ENCODE assay signal across 8 mouse cellular contexts in genomic region chr6:124840241-124841167, GRCm38 (mm10). TPM values are rescaled to one million over a fixed set of nuclear protein-coding genes. Genes with fewer than 3 reads are reported as not detected.
DNase-seq lines count a peak whose midpoint lies in the region; ATAC-seq lines count a peak whose summit lies in the region.

Gnb3 (minus strand) TSS chr6:124840275.

- H3K4me1 ChIP-seq in kidney, embryonic 14.5 days (ENCODE audit: control insufficient read depth, insufficient read depth, low read length) = peaks cover 23% of the 10 kb centered on the region
- H3K4me1 ChIP-seq in forebrain, embryonic 12.5 days = peaks cover 19% of the 10 kb centered on the region
- H3K4me1 ChIP-seq in intestine, embryonic 14.5 days (replicated peaks; ENCODE audit: control insufficient read depth, insufficient read depth, low read length) = peaks cover 7% of the 10 kb centered on the region

- no peak within 1 kb of the TSS for H3K27ac ChIP-seq in kidney, embryonic 14.5 days (ENCODE audit: low read depth, low read length)
- H3K27ac ChIP-seq in forebrain, embryonic 12.5 days = peak within 1 kb of the TSS; percentile 56; the same call in 1 of the 2 replicates
- no peak within 1 kb of the TSS for H3K27ac ChIP-seq in intestine, embryonic 14.5 days (ENCODE audit: low read depth)

- WGBS in kidney, embryonic 14.5 days = 35% methylated on average over 15 of the region's 15 CpGs
- WGBS in forebrain, embryonic 12.5 days = 30% methylated on average over 15 of the region's 15 CpGs
- 33% methylated on average over 15 of the region's 15 CpGs for WGBS in intestine, embryonic 14.5 days

- 0 out of 2 replicates have a peak within 1 kb of the TSS, but pooled peaks have one; percentile 9 for H3K9ac ChIP-seq in kidney, embryonic 14.5 days (ENCODE audit: low read depth, low read length)
- peak within 1 kb of the TSS; percentile 42; the same call in 1 of the 2 replicates for H3K9ac ChIP-seq in forebrain, embryonic 12.5 days
- peak within 1 kb of the TSS; percentile 16; the same call in 1 of the 2 replicates for H3K9ac ChIP-seq in intestine, embryonic 14.5 days (ENCODE audit: low read length)

- peak; percentile 2; the same call in 1 of the 2 replicates for ATAC-seq in kidney, embryonic 14.5 days (ENCODE audit: low FRiP score, low TSS enrichment)
- ATAC-seq in forebrain, embryonic 12.5 days (ENCODE audit: low FRiP score) = peak; percentile 13; the same call in 1 of the 2 replicates
- ATAC-seq in intestine, embryonic 14.5 days (replicated peaks; ENCODE audit: low FRiP score, low TSS enrichment, low read depth) = 0 out of 2 replicates have a peak, but pooled peaks have one; percentile 16

- H3K4me3 ChIP-seq in kidney, embryonic 14.5 days (ENCODE audit: low read length) = no peak within 1 kb of the TSS
- no peak within 1 kb of the TSS for H3K4me3 ChIP-seq in forebrain, embryonic 12.5 days (replicated peaks)
- no peak within 1 kb of the TSS for H3K4me3 ChIP-seq in intestine, embryonic 14.5 days (ENCODE audit: low read depth, low read length)

- no peak for DNase-seq in kidney, postnatal 36 days
- no peak for DNase-seq in intestine, embryonic 14.5 days (ENCODE audit: low spot score)
- peak; percentile 60 for DNase-seq in retina, embryonic 14.5 days (ENCODE audit: low spot score)
- no peak for DNase-seq in right cerebral cortex, postnatal 4 days
- no peak for DNase-seq in spleen, adult 18-20 months
- no peak for DNase-seq in gastrocnemius, postnatal 36 days

- no peaks in the 10 kb centered on the region for H3K9me3 ChIP-seq in kidney, embryonic 14.5 days (ENCODE audit: control insufficient read depth, low read length)
- no peaks in the 10 kb centered on the region; the same call in 1 of the 2 replicates for H3K9me3 ChIP-seq in forebrain, embryonic 12.5 days
- no peaks in the 10 kb centered on the region for H3K9me3 ChIP-seq in intestine, embryonic 14.5 days (ENCODE audit: control insufficient read depth, low read length)

- H3K27me3 ChIP-seq in kidney, embryonic 14.5 days (ENCODE audit: control insufficient read depth, insufficient read depth, low read length) = no peaks in the 10 kb centered on the region
- H3K27me3 ChIP-seq in forebrain, embryonic 12.5 days = no peaks in the 10 kb centered on the region
- no peaks in the 10 kb centered on the region for H3K27me3 ChIP-seq in intestine, embryonic 14.5 days (replicated peaks; ENCODE audit: control insufficient read depth, insufficient read depth, low read length)

- H3K4me2 ChIP-seq in kidney, embryonic 14.5 days (replicated peaks; ENCODE audit: low read depth, low read length) = 0 out of 2 replicates have a peak within 1 kb of the TSS, but pooled peaks have one; percentile 1
- H3K4me2 ChIP-seq in forebrain, embryonic 12.5 days = peak within 1 kb of the TSS; percentile 8; the same call in 1 of the 2 replicates
- H3K4me2 ChIP-seq in intestine, embryonic 14.5 days (ENCODE audit: low read length) = 0 out of 2 replicates have a peak within 1 kb of the TSS, but pooled peaks have one; percentile 7

- peaks cover 12% of the 10 kb centered on the region; the same call in 1 of the 2 replicates for H3K36me3 ChIP-seq in kidney, embryonic 14.5 days (ENCODE audit: control insufficient read depth, insufficient read depth, low read length)
- peaks cover 15% of the 10 kb centered on the region for H3K36me3 ChIP-seq in forebrain, embryonic 12.5 days (replicated peaks)
- H3K36me3 ChIP-seq in intestine, embryonic 14.5 days (ENCODE audit: control insufficient read depth, insufficient read depth, low read length) = peaks cover 17% of the 10 kb centered on the region

- intact Hi-C loops in gastrocnemius, postnatal 36 days (cut with DNase I) = no loop called here

RNA-seq across cellular contexts. Expression of gene Gnb3, which starts in this region (rescaled TPM):
- polyA plus RNA-seq in kidney, embryonic 14.5 days (2014; fragmentation: Nextera tagmentation; extraction: Ambion mirVana) = 0.84 and 1.3 TPM in 2 replicates
- polyA plus RNA-seq in forebrain, embryonic 12.5 days (2016; fragmentation: Nextera tagmentation; extraction: Ambion mirVana) = 0.67 and 1.1 TPM in 2 replicates
- 2.7 TPM in 2 replicates for polyA plus RNA-seq in intestine, embryonic 14.5 days (2014; fragmentation: Nextera tagmentation; extraction: Ambion mirVana)
- total RNA-seq in gastrocnemius, postnatal 36 days (2021) = 1 to 10 TPM; 1.2 to 1.6 TPM
